Mouse (Mus musculus) gastrocnemius, adult 8-10 months (tissue): ENCODE measurements around the gene Ccdc186. TPM values are rescaled to one million over a fixed set of nuclear protein-coding genes. Genes with fewer than 3 reads are reported as not detected.
"Not testable (repeated sequence)": the region's sequence is repeated elsewhere in the genome, so short reads cannot be mapped to it uniquely, and the experiment has no call there.

Source experiments
- DNase-seq, 2 experiments: peaks; one replicate each; pipeline ENCODE4 v3.0.0; 2022; ENCODE audit warnings: low spot score in 2 of 2
- total RNA-seq, 4 experiments: library from RNA; stranded (reverse); gene quantifications; 2 replicates each; pipeline ENCODE4 v1.2.4; 2022

Gene Ccdc186
- total RNA-seq, 4 experiments from 2014 or later = 20.5 to 27.4 (median 24.4) TPM

GRCm38 (mm10) chr19:56801656-56802351 lies 20.2 kb downstream of the Ccdc186 start:
- no peak for DNase-seq

- no peak for DNase-seq
These were observed 20.9 kb downstream of the Ccdc186 start for GRCm38 (mm10) chr19:56800930-56801655.

GRCm38 (mm10) chr19:56800226-56800625 lies 21.8 kb downstream of the Ccdc186 start:
- no peak for DNase-seq

- no peak for DNase-seq
These were observed 24.6 kb downstream of the Ccdc186 start for GRCm38 (mm10) chr19:56797376-56797775.

GRCm38 (mm10) chr19:56788952-56789351 lies 33.0 kb downstream of the Ccdc186 start:
- DNase-seq = no peak

- DNase-seq = peak; percentile 46 to 56
These were observed 34.1 kb downstream of the Ccdc186 start for GRCm38 (mm10) chr19:56787911-56788310.

GRCm38 (mm10) chr19:56778532-56778931 lies 43.5 kb downstream of the Ccdc186 start:
- not testable (repeated sequence) for DNase-seq

- DNase-seq = peak; percentile 18
These were observed 45.1 kb downstream of the Ccdc186 start for GRCm38 (mm10) chr19:56776719-56777382.

- DNase-seq = no peak
These were observed 45.9 kb downstream of the Ccdc186 start for GRCm38 (mm10) chr19:56775893-56776718.

GRCm38 (mm10) chr19:56774971-56775892 lies 46.8 kb downstream of the Ccdc186 start:
- DNase-seq = no peak

GRCm38 (mm10) chr19:56774408-56774962 lies 47.5 kb downstream of the Ccdc186 start:
- DNase-seq = no peak

- DNase-seq = no peak
These were observed 48.5 kb downstream of the Ccdc186 start for GRCm38 (mm10) chr19:56773393-56773971.

- DNase-seq = no peak
These were observed 49.8 kb downstream of the Ccdc186 start for GRCm38 (mm10) chr19:56772158-56772557.

GRCm38 (mm10) chr19:56769024-56769423 lies 53.0 kb downstream of the Ccdc186 start:
- no peak for DNase-seq

- DNase-seq = no peak
These were observed 59.3 kb downstream of the Ccdc186 start for GRCm38 (mm10) chr19:56762686-56763085.

- no peak for DNase-seq
These were observed 60.3 kb downstream of the Ccdc186 start for GRCm38 (mm10) chr19:56761727-56762126.

GRCm38 (mm10) chr19:56761096-56761495 lies 60.9 kb downstream of the Ccdc186 start:
- DNase-seq = no peak

GRCm38 (mm10) chr19:56760306-56760940 lies 61.6 kb downstream of the Ccdc186 start:
- no peak for DNase-seq

- no peak for DNase-seq
These were observed 62.2 kb downstream of the Ccdc186 start for GRCm38 (mm10) chr19:56759740-56760139.
